Mouse (Mus musculus) megakaryocyte progenitor cell, adult 5-6 weeks (primary cell): ENCODE results near the gene Hmga1b. TPM values are rescaled to one million over a fixed set of nuclear protein-coding genes. Genes with fewer than 3 reads are reported as not detected.

ENCODE experiments used
- total RNA-seq, 2 experiments: library from RNA; stranded (forward) in 1 of 2; stranded (reverse) in 1 of 2; fragments of 157-497, 149-512 nt in 1 of 2; fragments of 200-1000 nt in 1 of 2; gene quantifications; 2 replicates each; pipeline versions ENCODE4 v1.2.3 to v1.2.4; 2015 to 2017

Gene Hmga1b
- total RNA-seq, 2 experiments from 2014 or later, result 20.6 to 31.3 TPM

Other genes with a start within 250 kb of the Hmga1b start
- gene Gcgr, start 232.1 kb upstream of the Hmga1b start, total RNA-seq (2015), result not detected in 2 replicates
- gene Gcgr, start 232.1 kb upstream of the Hmga1b start, total RNA-seq (2017), result not detected in 2 replicates
- gene Mcrip1, start 213.1 kb upstream of the Hmga1b start, total RNA-seq (2015), result 71.6 and 75.3 TPM in 2 replicates
- 24.2 and 25.8 TPM in 2 replicates for gene Mcrip1, start 213.1 kb upstream of the Hmga1b start, total RNA-seq (2017)
- not detected in 2 replicates for gene Ppp1r27, start 211.7 kb upstream of the Hmga1b start, total RNA-seq (2015)
- gene Ppp1r27, start 211.7 kb upstream of the Hmga1b start, total RNA-seq (2017), result 1.3 TPM in 1 of 2 replicates, not detected in the other
- 669 and 748 TPM in 2 replicates for gene P4hb, start 189.5 kb upstream of the Hmga1b start, total RNA-seq (2015)
- 1,254 and 1,320 TPM in 2 replicates for gene P4hb, start 189.5 kb upstream of the Hmga1b start, total RNA-seq (2017)
- 401 and 420 TPM in 2 replicates for gene Arhgdia, start 181.2 kb upstream of the Hmga1b start, total RNA-seq (2015)
- gene Arhgdia, start 181.2 kb upstream of the Hmga1b start, total RNA-seq (2017), result 177 and 193 TPM in 2 replicates
- 197 and 227 TPM in 2 replicates for gene Alyref, start 164.4 kb upstream of the Hmga1b start, total RNA-seq (2015)
- gene Alyref, start 164.4 kb upstream of the Hmga1b start, total RNA-seq (2017), result 266 and 298 TPM in 2 replicates
- gene Anapc11, start 164.4 kb upstream of the Hmga1b start, total RNA-seq (2015), result 66.2 and 67.6 TPM in 2 replicates
- 22.9 and 25.7 TPM in 2 replicates for gene Anapc11, start 164.4 kb upstream of the Hmga1b start, total RNA-seq (2017)
- 0.59 TPM in 1 of 2 replicates, not detected in the other for gene Npb, start 154.3 kb upstream of the Hmga1b start, total RNA-seq (2015)
- not detected in 2 replicates for gene Npb, start 154.3 kb upstream of the Hmga1b start, total RNA-seq (2017)
- 15.9 and 20.2 TPM in 2 replicates for gene Pcyt2, start 144.9 kb upstream of the Hmga1b start, total RNA-seq (2015)
- gene Pcyt2, start 144.9 kb upstream of the Hmga1b start, total RNA-seq (2017), result 23.8 and 24.5 TPM in 2 replicates
- 22.9 and 24.2 TPM in 2 replicates for gene Sirt7, start 137.6 kb upstream of the Hmga1b start, total RNA-seq (2015)
- 60.4 and 63.4 TPM in 2 replicates for gene Sirt7, start 137.6 kb upstream of the Hmga1b start, total RNA-seq (2017)
- 15.0 and 16.4 TPM in 2 replicates for gene Mafg, start 129.2 kb upstream of the Hmga1b start, total RNA-seq (2015)
- 24.2 and 29.5 TPM in 2 replicates for gene Mafg, start 129.2 kb upstream of the Hmga1b start, total RNA-seq (2017)
- gene Pycr1, start 119.0 kb upstream of the Hmga1b start, total RNA-seq (2015), result 9.8 and 10.3 TPM in 2 replicates
- 5.1 and 6.2 TPM in 2 replicates for gene Pycr1, start 119.0 kb upstream of the Hmga1b start, total RNA-seq (2017)
- gene Myadml2, start 114.6 kb upstream of the Hmga1b start, total RNA-seq (2015), result 1.3 and 1.5 TPM in 2 replicates
- 4.0 TPM in 1 of 2 replicates, not detected in the other for gene Myadml2, start 114.6 kb upstream of the Hmga1b start, total RNA-seq (2017)
- not detected in 2 replicates for gene Notum, start 101.6 kb upstream of the Hmga1b start, total RNA-seq (2015)
- gene Notum, start 101.6 kb upstream of the Hmga1b start, total RNA-seq (2017), result not detected in 2 replicates
- 39.6 and 54.6 TPM in 2 replicates for gene Aspscr1, start 89.8 kb upstream of the Hmga1b start, total RNA-seq (2015)
- gene Aspscr1, start 89.8 kb upstream of the Hmga1b start, total RNA-seq (2017), result 33.7 and 46.6 TPM in 2 replicates
- 116 and 136 TPM in 2 replicates for gene Cenpx, start 49.1 kb upstream of the Hmga1b start, total RNA-seq (2015)
- 100 and 106 TPM in 2 replicates for gene Cenpx, start 49.1 kb upstream of the Hmga1b start, total RNA-seq (2017)
- gene Lrrc45, start 48.9 kb upstream of the Hmga1b start, total RNA-seq (2015), result 10.6 and 11.0 TPM in 2 replicates
- 37.6 and 42.3 TPM in 2 replicates for gene Lrrc45, start 48.9 kb upstream of the Hmga1b start, total RNA-seq (2017)
- gene Rac3, start 41.3 kb upstream of the Hmga1b start, total RNA-seq (2015), result 0.44 and 0.76 TPM in 2 replicates
- gene Rac3, start 41.3 kb upstream of the Hmga1b start, total RNA-seq (2017), result 0.25 TPM in 1 of 2 replicates, not detected in the other
- gene Dcxr, start 35.5 kb upstream of the Hmga1b start, total RNA-seq (2015), result 16.3 and 18.7 TPM in 2 replicates
- gene Dcxr, start 35.5 kb upstream of the Hmga1b start, total RNA-seq (2017), result 16.5 and 17.1 TPM in 2 replicates
- not detected in 2 replicates for gene Cbr2, start 30.7 kb upstream of the Hmga1b start, total RNA-seq (2015)
- 1.3 TPM in 1 of 2 replicates, not detected in the other for gene Cbr2, start 30.7 kb upstream of the Hmga1b start, total RNA-seq (2017)
- 11.6 and 12.2 TPM in 2 replicates for gene Rfng, start 21.4 kb downstream of the Hmga1b start, total RNA-seq (2015)
- gene Rfng, start 21.4 kb downstream of the Hmga1b start, total RNA-seq (2017), result 2.7 and 5.2 TPM in 2 replicates
- gene Gps1, start 21.5 kb downstream of the Hmga1b start, total RNA-seq (2015), result 81.2 and 99.9 TPM in 2 replicates
- 90.0 and 93.4 TPM in 2 replicates for gene Gps1, start 21.5 kb downstream of the Hmga1b start, total RNA-seq (2017)
- gene Dus1l, start 33.6 kb downstream of the Hmga1b start, total RNA-seq (2015), result 65.0 and 77.7 TPM in 2 replicates
- 53.8 and 60.4 TPM in 2 replicates for gene Dus1l, start 33.6 kb downstream of the Hmga1b start, total RNA-seq (2017)
- gene Fasn, start 61.8 kb downstream of the Hmga1b start, total RNA-seq (2015), result 44.3 and 66.8 TPM in 2 replicates
- 32.9 and 36.1 TPM in 2 replicates for gene Fasn, start 61.8 kb downstream of the Hmga1b start, total RNA-seq (2017)
- gene Ccdc57, start 170.1 kb downstream of the Hmga1b start, total RNA-seq (2015), result 4.5 and 6.4 TPM in 2 replicates
- gene Ccdc57, start 170.1 kb downstream of the Hmga1b start, total RNA-seq (2017), result 6.4 and 8.4 TPM in 2 replicates
- gene Slc16a3, start 185.7 kb downstream of the Hmga1b start, total RNA-seq (2015), result 4.4 and 5.3 TPM in 2 replicates
- 6.0 and 7.5 TPM in 2 replicates for gene Slc16a3, start 185.7 kb downstream of the Hmga1b start, total RNA-seq (2017)
- gene Csnk1d, start 228.5 kb downstream of the Hmga1b start, total RNA-seq (2015), result 51.3 and 64.2 TPM in 2 replicates
- gene Csnk1d, start 228.5 kb downstream of the Hmga1b start, total RNA-seq (2017), result 69.8 and 74.2 TPM in 2 replicates